In genomic region chr5:16362076-16362475, GRCm38 (mm10) we compare ENCODE assay signal across 26 mouse cellular contexts.
"Had no signal": no experiment of that assay in that cellular context is flagged by ENCODE, and none has a peak within 500 bp of the region (broad histone marks: within the 10 kb centered on the region; RNA-seq: fewer than 3 reads in every experiment).

No protein-coding gene starts in this region.

- H3K4me1 ChIP-seq: heart, embryonic 10.5 days; heart, embryonic 12.5 days; hindbrain, embryonic 10.5 days; hindbrain, embryonic 12.5 days; intestine, embryonic 15.5 days; limb, embryonic 10.5 days; limb, embryonic 12.5 days; liver, embryonic 13.5 days; liver, embryonic 15.5 days had no signal

- H3K27ac ChIP-seq: gastrocnemius, adult 2 months; heart, embryonic 10.5 days; hindbrain, embryonic 10.5 days; hindbrain, embryonic 12.5 days; hindbrain, embryonic 14.5 days; intestine, embryonic 15.5 days; layer of hippocampus, adult 2 months; limb, embryonic 10.5 days; limb, embryonic 12.5 days; liver, embryonic 13.5 days; liver, embryonic 15.5 days had no signal

- H3K9me3 ChIP-seq: heart, embryonic 10.5 days; heart, embryonic 12.5 days; hindbrain, embryonic 10.5 days; hindbrain, embryonic 12.5 days; intestine, embryonic 15.5 days; limb, embryonic 10.5 days; limb, embryonic 12.5 days; liver, embryonic 13.5 days; liver, embryonic 15.5 days had no signal

- H3K36me3 ChIP-seq: hindbrain, embryonic 10.5 days; intestine, embryonic 15.5 days; limb, embryonic 10.5 days; liver, embryonic 13.5 days; liver, embryonic 15.5 days had no signal

- H3K9ac ChIP-seq: heart, embryonic 12.5 days; hindbrain, embryonic 12.5 days; hindbrain, embryonic 14.5 days; intestine, embryonic 15.5 days; limb, embryonic 12.5 days; liver, embryonic 13.5 days; liver, embryonic 15.5 days; liver, postnatal 0 days had no signal

- H3K27me3 ChIP-seq: heart, embryonic 12.5 days; hindbrain, embryonic 12.5 days; intestine, embryonic 15.5 days; limb, embryonic 12.5 days; liver, embryonic 13.5 days; liver, embryonic 15.5 days had no signal

- ATAC-seq: hindbrain, embryonic 16.5 days; inflammation-experienced regulatory T-cells, adult 6 months; intestine, embryonic 15.5 days; intestine, postnatal 0 days; liver, postnatal 0 days had no signal

- H3K4me2 ChIP-seq: heart, embryonic 12.5 days; hindbrain, embryonic 12.5 days; hindbrain, embryonic 14.5 days; intestine, embryonic 15.5 days; limb, embryonic 12.5 days; liver, embryonic 11.5 days; liver, embryonic 13.5 days; liver, embryonic 15.5 days had no signal

- H3K4me3 ChIP-seq: gastrocnemius, adult 2 months; heart, embryonic 10.5 days; heart, embryonic 12.5 days; hindbrain, embryonic 10.5 days; hindbrain, embryonic 12.5 days; intestine, embryonic 15.5 days; layer of hippocampus, adult 2 months; limb, embryonic 10.5 days; limb, embryonic 12.5 days; liver, embryonic 13.5 days; liver, embryonic 15.5 days had no signal

- DNase-seq: gastrocnemius, adult 2 months; gastrocnemius, postnatal 10 days; gastrocnemius, postnatal 25 days; heart, adult 18-20 months; heart, postnatal 10 days; heart, postnatal 4 days; kidney, adult 18-20 months; kidney, adult 8-10 months; kidney, postnatal 36 days; liver; liver, embryonic 13.5 days; liver, postnatal 0 days had no signal
